Mouse (Mus musculus): ENCODE measurements around the gene Pars2. TPM values are rescaled to one million over a fixed set of nuclear protein-coding genes. Genes with fewer than 3 reads are reported as not detected.

Gene Pars2
- polyA plus RNA-seq (2012; ENCODE audit: insufficient read depth, insufficient read length, low replicate concordance, missing spikeins) = not detected in 2 replicates

GRCm38 (mm10) chr4:106650833-106651527 lies at the start of gene Pars2:
Pars2 (plus strand) TSS chr4:106651069.
- TF ChIP-seq POLR2A (IDR thresholded peaks at IDR 0.05; ENCODE audit: insufficient read depth, low read depth, low read length) (peak; percentile 80), CTCF (IDR thresholded peaks at IDR 0.05; ENCODE audit: insufficient read depth, low read depth, low read length) (no peak)
- 2% methylated on average over 40 of the region's 40 CpGs for WGBS
- Histone ChIP-seq H3K4me1 (ENCODE audit: control insufficient read depth, insufficient read depth, low read length) (peaks cover 4% of the 10 kb centered on the region), H3K27ac (ENCODE audit: insufficient read depth, low read depth, low read length) (peak within 1 kb of the TSS; percentile 53; the same call in 1 of the 2 replicates), H3K4me3 (ENCODE audit: insufficient read depth, low read depth, low read length) (peak within 1 kb of the TSS; percentile 94)

DNA sequence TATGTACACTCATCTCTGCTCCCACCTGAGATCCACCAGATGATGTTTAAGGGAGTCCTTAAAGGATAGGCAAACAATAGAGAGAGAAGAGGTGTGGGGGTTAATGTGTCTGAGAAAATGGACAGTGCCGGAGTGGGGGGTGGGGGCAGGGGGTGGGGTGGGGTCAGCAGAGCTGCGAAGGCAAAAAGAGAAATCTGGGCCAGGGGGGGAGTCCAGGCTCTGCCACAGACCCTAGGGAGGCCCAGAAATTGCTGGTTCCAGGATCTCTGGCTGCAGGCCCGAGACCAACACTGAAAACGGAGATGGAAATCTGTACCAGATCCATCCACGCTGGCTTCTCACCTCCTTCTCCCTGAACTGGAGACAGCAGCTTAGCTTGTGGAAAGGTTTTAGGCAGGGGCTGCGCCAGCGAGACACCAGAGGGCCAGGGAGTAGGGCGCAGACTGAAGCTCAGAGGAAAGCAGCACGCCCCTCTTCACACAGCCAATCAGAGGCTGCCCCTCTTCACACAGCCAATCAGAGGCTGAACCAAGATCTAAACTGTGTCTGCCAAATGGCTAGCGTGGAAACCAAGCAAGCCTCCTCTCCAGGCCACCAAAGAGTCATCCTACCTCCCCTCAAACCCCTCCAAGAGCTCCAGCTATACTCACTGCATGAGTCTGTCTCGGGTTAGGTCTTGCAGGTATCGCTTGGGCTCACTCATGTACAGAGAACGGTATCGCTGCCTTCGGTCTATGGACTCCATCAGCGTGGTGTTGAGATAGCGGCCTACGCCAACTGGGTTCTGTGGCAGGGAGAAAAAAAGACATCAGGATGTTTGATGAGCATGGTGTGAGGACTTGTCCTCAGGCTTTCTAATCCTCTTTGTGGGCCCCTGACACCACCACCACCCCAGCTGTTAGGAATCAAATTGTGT lies 44.0 kb upstream of the Pars2 start:
- Histone ChIP-seq H3K27ac (ENCODE audit: insufficient read depth, low read depth, low read length) (no peak overlapping the region), H3K4me3 (ENCODE audit: insufficient read depth, low read depth, low read length) (no peak overlapping the region), H3K4me1 (ENCODE audit: control insufficient read depth, insufficient read depth, low read length) (no peaks in the 10 kb centered on the region)
- WGBS = 53% methylated on average over 18 of the region's 18 CpGs
- TF ChIP-seq CTCF (IDR thresholded peaks at IDR 0.05; ENCODE audit: insufficient read depth, low read depth, low read length) (no peak), POLR2A (IDR thresholded peaks at IDR 0.05; ENCODE audit: insufficient read depth, low read depth, low read length) (no peak)

- Histone ChIP-seq H3K4me3 (ENCODE audit: insufficient read depth, low read depth, low read length) (no peak overlapping the region), H3K27ac (ENCODE audit: insufficient read depth, low read depth, low read length) (no peak overlapping the region), H3K4me1 (ENCODE audit: control insufficient read depth, insufficient read depth, low read length) (no peaks in the 10 kb centered on the region)
- WGBS = 92% methylated on average over 1 of the region's 1 CpGs
- no peak for TF ChIP-seq POLR2A (IDR thresholded peaks at IDR 0.05; ENCODE audit: insufficient read depth, low read depth, low read length)
Observed at GRCm38 (mm10) chr4:106607905-106608304, 43.0 kb upstream of the Pars2 start.

GRCm38 (mm10) chr4:106613105-106613504 lies 37.8 kb upstream of the Pars2 start:
- Histone ChIP-seq H3K4me3 (ENCODE audit: insufficient read depth, low read depth, low read length) (no peak overlapping the region), H3K4me1 (ENCODE audit: control insufficient read depth, insufficient read depth, low read length) (peaks cover 8% of the 10 kb centered on the region), H3K27ac (ENCODE audit: insufficient read depth, low read depth, low read length) (no peak overlapping the region)
- 79% methylated on average over 8 of the region's 8 CpGs for WGBS
- TF ChIP-seq POLR2A (IDR thresholded peaks at IDR 0.05; ENCODE audit: insufficient read depth, low read depth, low read length) (no peak), CTCF (IDR thresholded peaks at IDR 0.05; ENCODE audit: insufficient read depth, low read depth, low read length) (no peak)

- Histone ChIP-seq H3K4me1 (ENCODE audit: control insufficient read depth, insufficient read depth, low read length) (peaks cover 8% of the 10 kb centered on the region), H3K27ac (ENCODE audit: insufficient read depth, low read depth, low read length) (no peak overlapping the region), H3K4me3 (ENCODE audit: insufficient read depth, low read depth, low read length) (no peak overlapping the region)
- WGBS = 59% methylated on average over 3 of the region's 3 CpGs
- TF ChIP-seq CTCF (IDR thresholded peaks at IDR 0.05; ENCODE audit: insufficient read depth, low read depth, low read length) = no peak
- no peak for TF ChIP-seq POLR2A (IDR thresholded peaks at IDR 0.05; ENCODE audit: insufficient read depth, low read depth, low read length)
Observed at GRCm38 (mm10) chr4:106613560-106613959, 37.3 kb upstream of the Pars2 start.

DNA sequence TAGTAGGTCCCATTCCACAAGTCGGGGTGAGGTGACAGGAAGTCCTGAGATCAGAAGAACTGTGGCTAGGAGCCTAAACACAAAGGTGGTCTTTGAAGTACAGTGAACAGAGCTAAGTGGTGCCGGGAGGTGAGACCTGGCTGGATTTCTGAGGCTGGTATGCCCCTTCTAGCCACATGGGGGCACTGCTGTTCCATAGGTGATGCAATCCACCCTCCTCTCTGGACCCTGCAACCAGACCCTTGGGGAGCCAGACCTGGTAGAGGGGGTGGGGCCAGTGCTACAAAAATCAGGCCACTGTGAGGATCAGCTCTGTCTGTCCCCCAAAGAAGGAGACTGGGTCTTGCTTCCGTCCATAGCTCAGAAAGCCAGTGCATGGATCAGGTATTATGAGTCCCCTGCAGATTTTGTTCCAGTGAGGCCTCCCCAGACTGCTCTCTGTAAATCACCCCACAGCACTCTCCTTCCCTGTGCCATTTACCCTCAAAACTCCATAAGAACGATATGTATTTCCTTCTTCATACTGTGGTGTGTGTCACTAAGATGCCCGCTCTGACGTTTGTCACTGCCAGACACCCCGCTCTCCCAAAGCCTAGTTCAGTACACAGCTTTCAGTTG lies 36.6 kb upstream of the Pars2 start:
- peaks cover 8% of the 10 kb centered on the region for H3K4me1 ChIP-seq (ENCODE audit: control insufficient read depth, insufficient read depth, low read length)
- H3K27ac ChIP-seq (ENCODE audit: insufficient read depth, low read depth, low read length) = no peak overlapping the region
- peak; percentile 96 for TF ChIP-seq CTCF (IDR thresholded peaks at IDR 0.05; ENCODE audit: insufficient read depth, low read depth, low read length)
- no peak for TF ChIP-seq POLR2A (IDR thresholded peaks at IDR 0.05; ENCODE audit: insufficient read depth, low read depth, low read length)
- WGBS = 44% methylated on average over 7 of the region's 7 CpGs
- H3K4me3 ChIP-seq (ENCODE audit: insufficient read depth, low read depth, low read length) = no peak overlapping the region

DNA sequence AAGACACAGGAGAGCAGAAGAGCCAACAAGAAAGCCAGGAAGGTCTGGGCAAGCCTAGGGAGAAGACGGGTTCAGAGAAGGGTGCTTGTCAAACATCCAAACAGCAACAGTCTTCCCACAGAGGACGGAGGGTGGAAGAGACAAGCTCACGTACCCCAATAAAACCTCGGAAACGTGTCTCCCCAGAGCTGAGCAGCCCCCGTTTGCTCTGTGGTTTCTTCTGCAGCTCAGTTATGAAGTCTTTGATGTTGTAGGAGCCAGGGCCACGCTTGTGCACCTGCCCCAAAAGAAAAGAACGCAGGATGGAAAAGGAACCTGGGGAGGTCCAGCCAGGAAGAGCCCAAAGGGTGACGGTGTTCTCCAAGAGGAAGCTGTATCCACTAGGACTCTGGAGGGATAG lies 36.0 kb upstream of the Pars2 start:
- whole genome bisulfite sequencing = 88% methylated on average over 9 of the region's 9 CpGs
- Histone ChIP-seq H3K4me1 (ENCODE audit: control insufficient read depth, insufficient read depth, low read length) (peaks cover 8% of the 10 kb centered on the region), H3K4me3 (ENCODE audit: insufficient read depth, low read depth, low read length) (no peak overlapping the region), H3K27ac (ENCODE audit: insufficient read depth, low read depth, low read length) (no peak overlapping the region)
- no peak for TF ChIP-seq CTCF (IDR thresholded peaks at IDR 0.05; ENCODE audit: insufficient read depth, low read depth, low read length)
- no peak for TF ChIP-seq POLR2A (IDR thresholded peaks at IDR 0.05; ENCODE audit: insufficient read depth, low read depth, low read length)

GRCm38 (mm10) chr4:106615637-106616036 lies 35.2 kb upstream of the Pars2 start:
- H3K4me1 ChIP-seq (ENCODE audit: control insufficient read depth, insufficient read depth, low read length) = peaks cover 8% of the 10 kb centered on the region
- H3K27ac ChIP-seq (ENCODE audit: insufficient read depth, low read depth, low read length) = no peak overlapping the region
- 91% methylated on average over 12 of the region's 12 CpGs for WGBS
- TF ChIP-seq CTCF (IDR thresholded peaks at IDR 0.05; ENCODE audit: insufficient read depth, low read depth, low read length) (no peak), POLR2A (IDR thresholded peaks at IDR 0.05; ENCODE audit: insufficient read depth, low read depth, low read length) (no peak)
- H3K4me3 ChIP-seq (ENCODE audit: insufficient read depth, low read depth, low read length) = no peak overlapping the region
